Mouse (Mus musculus) mouse trophoblast stem cell (cell line): ENCODE results near the gene Snip1.

Experiments
- in situ Hi-C, 2 experiments: fragments of 300-500 bp; cut with MseI, MboI; formaldehyde crosslinking; loops; 2 replicates in 1 of 2; 3 replicates in 1 of 2; pipeline ENCODE4 v1.15.1; 2025

Snip1 gene

DNA sequence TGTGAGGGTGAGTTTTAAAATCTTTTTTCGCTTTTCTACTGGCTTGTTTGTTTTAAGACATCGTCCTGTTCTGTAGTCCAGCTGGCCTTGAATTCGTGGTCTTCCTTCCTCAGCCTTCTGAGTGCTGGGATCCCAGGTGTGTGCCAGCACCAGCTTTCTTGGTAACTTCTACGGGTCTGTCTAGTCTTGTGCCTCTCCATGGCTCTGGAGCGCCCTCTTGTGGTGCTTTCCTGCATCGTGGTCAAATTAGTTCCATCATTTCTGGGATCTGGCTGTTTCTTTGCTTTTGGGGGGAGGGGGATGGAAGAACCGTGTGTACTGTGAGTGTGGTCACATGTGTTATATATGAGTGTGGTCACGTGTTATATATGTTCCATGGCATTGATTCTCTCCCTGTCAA is 33.0 kb downstream of the Snip1 start:
- in situ Hi-C loops = no loop called here

GRCm38 (mm10) chr4:125101334-125101733 is 34.9 kb downstream of the Snip1 start:
- in situ Hi-C loops = no loop called here

DNA sequence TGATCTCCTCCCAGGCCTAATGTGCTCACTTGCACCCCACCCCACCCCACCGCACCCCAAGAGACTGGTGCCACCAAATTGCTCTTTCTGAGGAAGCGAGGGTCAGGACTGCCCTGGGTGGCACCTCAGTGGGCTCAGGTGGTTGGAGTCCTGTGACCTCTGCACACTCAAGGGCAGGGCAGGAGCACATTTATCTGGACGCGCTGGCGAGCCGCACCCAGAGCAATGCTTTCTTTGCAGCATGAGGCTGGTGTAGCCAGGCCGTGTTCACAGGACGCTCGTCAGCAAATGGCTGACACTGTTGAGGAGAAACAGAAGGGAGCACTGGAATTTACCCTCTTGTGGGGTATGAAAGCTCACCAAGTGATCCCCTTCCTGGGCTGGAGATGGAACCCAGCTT is 38.9 kb downstream of the Snip1 start:
- in situ Hi-C loops = no loop called here

- in situ Hi-C loops = no loop called here
Observed at GRCm38 (mm10) chr4:125114638-125115037, 48.2 kb downstream of the Snip1 start.

DNA sequence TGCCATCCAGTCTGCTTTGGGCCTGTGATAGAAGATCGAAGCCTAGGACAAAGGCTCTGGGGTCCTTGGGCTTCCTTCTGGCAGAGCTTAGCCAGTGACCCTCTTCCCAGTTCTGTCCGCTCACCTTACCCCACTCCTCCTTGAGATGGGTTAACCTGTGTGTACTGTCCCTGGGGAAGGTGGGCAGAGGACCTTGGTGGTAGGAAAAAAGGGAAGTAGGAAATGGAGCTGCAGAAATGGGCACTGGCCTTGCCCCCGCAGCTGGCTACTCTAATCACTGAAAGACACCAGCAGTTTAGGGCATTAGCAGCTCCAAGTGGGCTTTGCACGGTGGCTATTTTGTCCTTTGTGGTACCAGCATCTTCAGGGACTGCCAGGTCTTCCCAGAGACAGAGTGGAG is 48.6 kb downstream of the Snip1 start:
- in situ Hi-C loops = no loop called here

- in situ Hi-C loops = no loop called here
Observed at GRCm38 (mm10) chr4:125115710-125116089, 49.2 kb downstream of the Snip1 start.

DNA sequence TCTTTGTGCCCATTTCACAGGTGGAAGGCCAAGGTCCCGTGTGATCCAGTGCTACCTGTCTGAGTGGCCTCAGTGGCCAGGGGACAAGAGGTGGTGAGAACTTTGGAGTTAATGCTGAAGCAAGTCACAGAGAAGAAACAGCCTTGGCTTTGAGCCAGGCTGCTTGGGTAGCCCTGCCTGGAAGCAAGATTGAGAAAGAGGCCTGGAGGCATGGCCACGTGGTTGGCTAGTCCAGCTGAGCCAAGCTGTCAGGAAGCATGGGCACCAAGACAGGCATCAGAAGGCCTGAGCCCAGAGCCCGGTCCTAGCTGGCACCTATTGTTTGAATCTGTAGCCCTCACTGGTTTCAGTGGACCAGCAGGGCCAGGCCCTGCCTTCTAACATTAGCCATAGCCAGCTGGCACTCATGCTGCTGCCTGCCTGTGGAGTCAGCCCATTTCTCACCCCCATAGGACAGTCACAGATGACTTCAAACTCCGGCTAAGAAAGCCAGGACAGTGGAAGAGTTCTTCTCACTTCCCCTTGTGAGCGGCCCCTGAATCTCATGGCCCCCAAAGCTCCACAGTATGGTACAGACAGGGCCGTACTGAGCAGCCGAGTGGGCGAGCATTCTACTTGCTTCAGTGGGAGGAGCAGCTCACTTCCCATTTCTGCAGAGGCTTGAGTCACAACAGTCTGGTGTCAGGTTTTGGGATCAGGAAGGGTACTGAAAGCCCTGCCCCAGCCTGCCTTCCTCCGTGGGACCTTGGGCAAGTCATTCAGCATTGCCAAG is 49.8 kb downstream of the Snip1 start:
- in situ Hi-C loops = no loop called here

DNA sequence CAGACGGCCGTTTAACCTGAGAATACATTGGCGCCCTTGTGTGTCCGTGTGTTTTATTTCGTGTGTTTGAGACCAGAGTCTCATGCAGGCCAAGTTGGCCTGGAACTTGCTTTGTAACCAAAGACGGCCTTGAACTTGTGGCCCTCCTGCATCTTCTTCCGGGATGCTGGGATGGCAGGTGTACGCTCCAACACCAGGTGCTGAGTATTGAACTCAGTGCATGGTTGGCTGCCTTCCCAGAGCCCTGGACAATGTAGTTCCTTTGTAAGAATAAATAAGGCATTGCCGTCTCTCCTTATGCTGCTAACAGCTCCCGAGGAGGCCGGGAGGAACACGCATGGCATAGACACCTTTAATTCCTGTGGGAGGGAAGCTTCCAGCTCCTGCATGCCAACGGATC is 50.5 kb downstream of the Snip1 start:
- in situ Hi-C loops = no loop called here

DNA sequence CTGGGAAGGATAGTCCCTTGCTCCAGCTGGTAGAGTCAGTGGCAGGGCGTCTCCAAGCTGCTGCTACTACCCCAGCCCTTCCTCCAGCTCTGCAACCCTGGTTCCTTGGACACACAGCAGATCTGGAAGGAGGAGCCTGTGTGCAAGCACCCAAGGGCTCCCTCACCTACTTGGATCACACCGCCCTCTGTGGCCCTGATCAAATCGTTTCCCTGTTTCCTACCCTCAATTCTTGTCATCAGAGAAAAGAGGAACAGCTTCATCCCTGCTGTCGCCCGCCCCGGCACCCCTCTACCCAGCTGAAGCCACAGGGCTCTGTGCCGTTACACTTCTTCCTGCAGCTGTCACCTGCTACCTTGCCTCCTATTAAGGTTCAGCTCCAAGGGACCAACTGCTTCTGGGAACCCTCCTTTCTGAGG is 51.4 kb downstream of the Snip1 start:
- in situ Hi-C loops = no loop called here

DNA sequence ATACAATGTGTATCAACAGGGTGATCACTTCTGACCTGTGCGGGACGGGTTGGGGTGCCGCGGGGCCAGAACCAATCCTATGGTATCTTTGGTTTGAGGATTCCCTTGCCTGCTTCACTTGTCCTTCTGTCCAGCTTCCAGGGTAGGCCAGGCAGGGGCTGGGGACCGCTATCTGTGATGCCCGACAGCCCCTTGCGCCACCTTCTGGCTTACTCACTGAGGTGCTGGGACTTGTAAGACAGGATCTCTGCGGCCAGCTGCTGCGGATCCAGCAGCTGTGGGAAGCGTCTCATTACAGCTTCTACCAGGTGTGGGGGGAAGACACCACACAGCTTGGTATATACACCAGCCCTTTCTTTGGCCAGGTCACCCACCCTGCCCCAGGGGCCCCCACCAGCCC is 52.6 kb downstream of the Snip1 start:
- in situ Hi-C loops = no loop called here

DNA sequence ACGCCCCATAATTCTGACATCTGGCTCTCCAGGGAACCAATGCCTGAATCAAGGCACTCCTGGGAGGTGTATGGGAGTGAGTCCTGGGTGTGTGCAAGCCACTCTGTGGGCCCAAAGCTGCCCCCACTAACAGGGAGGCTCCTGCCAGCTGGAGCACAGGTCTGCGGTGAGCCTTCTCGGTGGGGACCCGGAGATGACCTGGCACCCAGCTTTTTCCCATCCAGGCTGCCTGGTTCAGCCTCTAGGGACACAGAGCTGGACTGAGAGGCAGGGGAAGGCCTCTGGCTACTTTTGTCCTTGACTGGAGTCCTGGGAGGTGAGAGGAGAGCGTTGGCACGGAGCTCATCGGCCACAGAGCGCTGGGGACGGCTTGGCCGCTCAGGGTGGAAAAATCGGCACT is 53.2 kb downstream of the Snip1 start:
- in situ Hi-C loops = no loop called here

DNA sequence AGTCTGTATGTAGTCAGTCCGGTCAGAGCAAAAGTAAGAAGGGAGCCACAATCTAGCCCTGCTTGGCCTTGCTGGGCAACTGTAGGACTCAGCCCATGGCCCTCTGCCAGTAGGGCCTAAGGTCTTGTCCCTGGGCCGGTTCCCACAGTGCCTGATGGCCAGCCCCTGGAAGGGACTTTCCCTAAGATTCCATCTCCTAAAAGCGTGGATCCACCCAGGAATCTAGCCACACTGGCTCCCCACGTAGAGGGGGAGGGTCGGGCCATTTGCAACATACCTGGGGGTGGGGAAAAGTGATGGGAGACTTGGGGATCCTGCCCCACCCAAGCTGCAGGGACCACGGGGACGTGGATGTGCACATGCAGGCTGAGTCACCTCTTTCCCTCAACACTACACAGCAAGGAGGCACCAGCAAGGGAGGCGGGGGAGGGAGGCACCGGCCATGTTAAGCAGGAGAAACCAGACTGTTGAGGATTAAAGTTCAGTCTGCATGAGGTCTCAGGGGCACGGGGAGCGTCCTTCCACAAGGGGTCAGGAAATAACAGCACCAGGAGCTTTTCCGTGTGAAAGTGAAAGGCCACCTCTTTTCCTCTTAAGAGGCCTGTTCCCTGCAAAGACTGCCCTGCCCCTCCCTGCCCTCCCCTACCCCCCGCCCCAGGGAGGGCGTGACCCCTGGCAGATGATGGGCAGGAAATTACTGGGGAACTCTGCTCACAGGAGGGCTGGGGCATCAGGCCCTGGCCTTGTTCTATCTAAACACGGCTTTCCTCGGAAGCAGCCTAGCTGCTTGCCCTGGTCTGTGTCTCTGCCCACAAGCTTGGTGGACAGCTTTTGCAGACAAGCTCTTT is 56.2 kb downstream of the Snip1 start:
- in situ Hi-C loops = no loop called here

- in situ Hi-C loops = no loop called here
Observed at GRCm38 (mm10) chr4:125123279-125123671, 56.8 kb downstream of the Snip1 start.
